Mouse (Mus musculus): ENCODE measurements around the gene Ccsap. TPM values are rescaled to one million over a fixed set of nuclear protein-coding genes. Genes with fewer than 3 reads are reported as not detected.

Gene Ccsap
- polyA plus RNA-seq, 2 experiments: 2.4 to 3.5 TPM

- H3K36me3 ChIP-seq (replicated peaks; ENCODE audit: control insufficient read depth, insufficient read depth, low read depth): no peaks in the 10 kb centered on the region
- H3K4me2 ChIP-seq (ENCODE audit: low read depth): no peak overlapping the region
- H3K9me3 ChIP-seq (ENCODE audit: control insufficient read depth, low read length): no peaks in the 10 kb centered on the region
- no peak for DNase-seq (ENCODE audit: low read depth in 3 of 3, low spot score in 3 of 3)
- H3K4me3 ChIP-seq (ENCODE audit: insufficient read depth in 1 of 2, low read depth in 2 of 2, low read length in 2 of 2): no peak overlapping the region
- peaks cover 55% of the 10 kb centered on the region for H3K27me3 ChIP-seq (ENCODE audit: control insufficient read depth, insufficient read depth, low read length)
- no peak overlapping the region for H3K9ac ChIP-seq (replicated peaks)
- no peak overlapping the region for H3K27ac ChIP-seq
- no peak for ATAC-seq (ENCODE audit: insufficient read depth)
- H3K4me1 ChIP-seq (replicated peaks; ENCODE audit: control insufficient read depth in 2 of 2, insufficient read depth in 2 of 2, low read length in 1 of 2): no peaks in the 10 kb centered on the region
- TF ChIP-seq EP300 (IDR thresholded peaks at IDR 0.05; ENCODE audit: low read depth) (no peak), CTCF (IDR thresholded peaks at IDR 0.05; ENCODE audit: low read depth) (no peak)
- 62% methylated on average over 11 of the region's 11 CpGs for WGBS (ENCODE audit: insufficient replicate concordance)
Measured at GRCm38 (mm10) chr8:123893413-123893812, 33.4 kb upstream of the Ccsap start.

GRCm38 (mm10) chr8:123892586-123893155 is 32.7 kb upstream of the Ccsap start:
- TF ChIP-seq EP300 (IDR thresholded peaks at IDR 0.05; ENCODE audit: low read depth) (no peak), CTCF (IDR thresholded peaks at IDR 0.05; ENCODE audit: low read depth) (peak; percentile 28)
- Histone ChIP-seq H3K27ac (no peak overlapping the region), H3K36me3 (replicated peaks; ENCODE audit: control insufficient read depth, insufficient read depth, low read depth) (no peaks in the 10 kb centered on the region), H3K9ac (replicated peaks) (no peak overlapping the region), H3K4me3 (ENCODE audit: insufficient read depth in 1 of 2, low read depth in 2 of 2, low read length in 2 of 2) (no peak overlapping the region), H3K4me2 (ENCODE audit: low read depth) (no peak overlapping the region), H3K9me3 (ENCODE audit: control insufficient read depth, low read length) (no peaks in the 10 kb centered on the region), H3K4me1 (replicated peaks; ENCODE audit: control insufficient read depth in 2 of 2, insufficient read depth in 2 of 2, low read length in 1 of 2) (no peaks in the 10 kb centered on the region), H3K27me3 (ENCODE audit: control insufficient read depth, insufficient read depth, low read length) (peaks cover 55% of the 10 kb centered on the region)
- ATAC-seq (ENCODE audit: insufficient read depth): no peak
- no peak for DNase-seq (ENCODE audit: low read depth in 3 of 3, low spot score in 3 of 3)
- WGBS (ENCODE audit: insufficient replicate concordance): 14% methylated on average over 30 of the region's 30 CpGs

- no peaks in the 10 kb centered on the region for H3K4me1 ChIP-seq (replicated peaks; ENCODE audit: control insufficient read depth in 2 of 2, insufficient read depth in 2 of 2, low read length in 1 of 2)
- peaks cover 55% of the 10 kb centered on the region for H3K27me3 ChIP-seq (ENCODE audit: control insufficient read depth, insufficient read depth, low read length)
- 4% methylated on average over 49 of the region's 49 CpGs for WGBS (ENCODE audit: insufficient replicate concordance)
- H3K9me3 ChIP-seq (ENCODE audit: control insufficient read depth, low read length): no peaks in the 10 kb centered on the region
- no peak for DNase-seq (ENCODE audit: low read depth in 3 of 3, low spot score in 3 of 3)
- H3K4me3 ChIP-seq (ENCODE audit: insufficient read depth in 1 of 2, low read depth in 2 of 2, low read length in 2 of 2): no peak overlapping the region
- TF ChIP-seq EP300 (IDR thresholded peaks at IDR 0.05; ENCODE audit: low read depth): no peak
- no peak for TF ChIP-seq CTCF (IDR thresholded peaks at IDR 0.05; ENCODE audit: low read depth)
- no peak overlapping the region for H3K4me2 ChIP-seq (ENCODE audit: low read depth)
- ATAC-seq (ENCODE audit: insufficient read depth): no peak
- H3K9ac ChIP-seq (replicated peaks): no peak overlapping the region
- no peak overlapping the region for H3K27ac ChIP-seq
- no peaks in the 10 kb centered on the region for H3K36me3 ChIP-seq (replicated peaks; ENCODE audit: control insufficient read depth, insufficient read depth, low read depth)
Measured at GRCm38 (mm10) chr8:123891883-123892585, 32.0 kb upstream of the Ccsap start.

GRCm38 (mm10) chr8:123891271-123891670 is 31.3 kb upstream of the Ccsap start:
- Histone ChIP-seq H3K9me3 (ENCODE audit: control insufficient read depth, low read length) (no peaks in the 10 kb centered on the region), H3K4me3 (ENCODE audit: insufficient read depth in 1 of 2, low read depth in 2 of 2, low read length in 2 of 2) (no peak overlapping the region), H3K36me3 (replicated peaks; ENCODE audit: control insufficient read depth, insufficient read depth, low read depth) (no peaks in the 10 kb centered on the region), H3K27ac (no peak overlapping the region), H3K9ac (replicated peaks) (no peak overlapping the region), H3K4me2 (ENCODE audit: low read depth) (no peak overlapping the region), H3K4me1 (replicated peaks; ENCODE audit: control insufficient read depth in 2 of 2, insufficient read depth in 2 of 2, low read length in 1 of 2) (no peaks in the 10 kb centered on the region), H3K27me3 (ENCODE audit: control insufficient read depth, insufficient read depth, low read length) (peaks cover 55% of the 10 kb centered on the region)
- under 1% methylated on average over 11 of the region's 11 CpGs for WGBS (ENCODE audit: insufficient replicate concordance)
- DNase-seq (ENCODE audit: low read depth in 3 of 3, low spot score in 3 of 3): no peak
- TF ChIP-seq CTCF (IDR thresholded peaks at IDR 0.05; ENCODE audit: low read depth) (no peak), EP300 (IDR thresholded peaks at IDR 0.05; ENCODE audit: low read depth) (no peak)
- no peak for ATAC-seq (ENCODE audit: insufficient read depth)

- H3K4me2 ChIP-seq (ENCODE audit: low read depth): no peak overlapping the region
- no peaks in the 10 kb centered on the region for H3K36me3 ChIP-seq (replicated peaks; ENCODE audit: control insufficient read depth, insufficient read depth, low read depth)
- H3K4me3 ChIP-seq (ENCODE audit: insufficient read depth in 1 of 2, low read depth in 2 of 2, low read length in 2 of 2): no peak overlapping the region
- TF ChIP-seq CTCF (IDR thresholded peaks at IDR 0.05; ENCODE audit: low read depth) (no peak), EP300 (IDR thresholded peaks at IDR 0.05; ENCODE audit: low read depth) (no peak)
- no peak overlapping the region for H3K9ac ChIP-seq (replicated peaks)
- no peaks in the 10 kb centered on the region for H3K9me3 ChIP-seq (ENCODE audit: control insufficient read depth, low read length)
- H3K4me1 ChIP-seq (replicated peaks; ENCODE audit: control insufficient read depth in 2 of 2, insufficient read depth in 2 of 2, low read length in 1 of 2): no peaks in the 10 kb centered on the region
- no peak overlapping the region for H3K27ac ChIP-seq
- WGBS (ENCODE audit: insufficient replicate concordance): 51% methylated on average over 4 of the region's 4 CpGs
- no peak for DNase-seq (ENCODE audit: low read depth in 3 of 3, low spot score in 3 of 3)
- peaks cover 49% of the 10 kb centered on the region for H3K27me3 ChIP-seq (ENCODE audit: control insufficient read depth, insufficient read depth, low read length)
- no peak for ATAC-seq (ENCODE audit: insufficient read depth)
Measured at GRCm38 (mm10) chr8:123889797-123890196, 29.8 kb upstream of the Ccsap start.
